Mouse (Mus musculus) forebrain, postnatal 0 days (tissue): ENCODE measurements around the gene Zfp68. TPM values are rescaled to one million over a fixed set of nuclear protein-coding genes. Genes with fewer than 3 reads are reported as not detected.

Source experiments
- ATAC-seq: fragments of 200-750 bp; cut with Nextera tagmentation; 2 replicates; pipeline ENCODE4 v1.8.0; 2017; ENCODE audit warnings: mild to moderate bottlenecking, moderate library complexity
- DNase-seq: peaks from one replicate; pipeline ENCODE4 v3.0.0-alpha.2; 2015
- H3K27ac ChIP-seq: fragments of 300-500 bp; sonication (generic); 2 replicates; pipeline ENCODE4 v1.5.1; 2014; ENCODE audit warnings: low read depth, mild to moderate bottlenecking, antibody characterized with exemption, low read length, moderate library complexity, mixed read lengths
- H3K27me3 ChIP-seq: fragments of 300-500 bp; sonication (generic); 2 replicates; pipeline ENCODE4 v1.6.1; 2014; ENCODE audit warnings: mild to moderate bottlenecking, low read length, mixed read lengths; ENCODE audit not compliant: insufficient read depth
- H3K36me3 ChIP-seq: fragments of 300-500 bp; sonication (generic); 2 replicates; pipeline ENCODE4 v1.6.1; 2014; ENCODE audit warnings: mild to moderate bottlenecking, moderate library complexity; ENCODE audit not compliant: insufficient read depth
- H3K4me1 ChIP-seq: fragments of 300-500 bp; sonication (generic); 2 replicates; pipeline ENCODE4 v1.6.1; 2014; ENCODE audit warnings: antibody characterized with exemption; ENCODE audit not compliant: insufficient read depth
- H3K4me2 ChIP-seq: fragments of 300-500 bp; sonication (generic); 2 replicates; pipeline ENCODE4 v1.6.1; 2014; ENCODE audit warnings: low read depth, mild to moderate bottlenecking, moderate library complexity
- H3K4me3 ChIP-seq: fragments of 300-500 bp; sonication (generic); 2 replicates; pipeline ENCODE4 v1.5.1; 2014; ENCODE audit warnings: low read depth, low read length, mixed read lengths
- H3K9ac ChIP-seq: fragments of 300-500 bp; sonication (generic); 2 replicates; pipeline ENCODE4 v1.6.1; 2014; ENCODE audit warnings: mild to moderate bottlenecking
- H3K9me3 ChIP-seq: fragments of 300-500 bp; sonication (generic); 2 replicates; pipeline ENCODE4 v1.6.1; 2016; ENCODE audit warnings: low read length
- CTCF ChIP-seq: sonication (generic); IDR thresholded peaks from 2 replicates; pipeline ENCODE4 v1.5.1; 2016; ENCODE audit warnings: antibody characterized with exemption, control low read depth, low read depth
- WGBS: fragments of 180-500 bp; shearing (Covaris S2); extraction: QIAGEN DNeasy Blood & Tissue Kit; methylation state at CpG from one replicate; pipeline ENCODE4 v1.1.7; 2014; 5-methylcytosine and 5-hydroxymethylcytosine counted together
- polyA plus RNA-seq: library from polyadenylated mRNA; unstranded; fragments of >200 nt; fragmentation: Nextera tagmentation; extraction: Ambion mirVana; gene quantifications from 2 replicates; pipeline ENCODE4 v1.2.1, GENCODE M21; 2015
- total RNA-seq: library from RNA; depleted of rRNA; stranded (reverse); fragments of >200 nt; gene quantifications from 2 replicates; pipeline ENCODE4 v1.2.3, GENCODE M21; 2014

The Zfp68 gene
- total and polyA plus RNA-seq, 2 experiments from 2014 or later = 53.9 to 70.6 TPM

GRCm38 (mm10) chr5:138641761-138642160 is 22.2 kb upstream of the Zfp68 start:
- H3K4me2 ChIP-seq = no peak overlapping the region
- peaks cover 54% of the 10 kb centered on the region for H3K36me3 ChIP-seq
- no peak overlapping the region for H3K4me3 ChIP-seq
- DNase-seq = no peak
- H3K9me3 ChIP-seq = no peaks in the 10 kb centered on the region
- no peak overlapping the region for H3K9ac ChIP-seq
- no peaks in the 10 kb centered on the region for H3K27me3 ChIP-seq
- H3K4me1 ChIP-seq = no peaks in the 10 kb centered on the region
- TF ChIP-seq CTCF = no peak
- WGBS = 94% methylated on average over 3 of the region's 3 CpGs
- H3K27ac ChIP-seq = no peak overlapping the region
- no peak for ATAC-seq

GRCm38 (mm10) chr5:138641081-138641480 is 21.5 kb upstream of the Zfp68 start:
- Histone ChIP-seq H3K9ac (no peak overlapping the region), H3K27ac (no peak overlapping the region), H3K27me3 (no peaks in the 10 kb centered on the region), H3K36me3 (peaks cover 51% of the 10 kb centered on the region), H3K4me3 (no peak overlapping the region), H3K9me3 (no peaks in the 10 kb centered on the region), H3K4me1 (no peaks in the 10 kb centered on the region), H3K4me2 (no peak overlapping the region)
- 95% methylated on average over 3 of the region's 3 CpGs for WGBS
- no peak for ATAC-seq
- no peak for DNase-seq
- no peak for TF ChIP-seq CTCF

GRCm38 (mm10) chr5:138636486-138636885 is 16.9 kb upstream of the Zfp68 start:
- Histone ChIP-seq H3K36me3 (peaks cover 36% of the 10 kb centered on the region), H3K27me3 (no peaks in the 10 kb centered on the region), H3K27ac (no peak overlapping the region), H3K4me2 (no peak overlapping the region), H3K4me3 (no peak overlapping the region), H3K9me3 (no peaks in the 10 kb centered on the region), H3K9ac (no peak overlapping the region), H3K4me1 (no peaks in the 10 kb centered on the region)
- DNase-seq (no peak), ATAC-seq (no peak)
- no peak for TF ChIP-seq CTCF
- WGBS = 95% methylated on average over 2 of the region's 2 CpGs

GRCm38 (mm10) chr5:138623478-138623875 is 3.9 kb upstream of the Zfp68 start:
- Histone ChIP-seq H3K4me3 (peak overlapping the region; percentile 68), H3K9me3 (no peaks in the 10 kb centered on the region), H3K4me1 (peaks cover 17% of the 10 kb centered on the region; the same call in 1 of the 2 replicates), H3K4me2 (peak overlapping the region; percentile 54), H3K9ac (peak overlapping the region; percentile 85), H3K36me3 (no peaks in the 10 kb centered on the region), H3K27ac (peak overlapping the region; percentile 93), H3K27me3 (no peaks in the 10 kb centered on the region)
- TF ChIP-seq CTCF = no peak
- no peak for DNase-seq
- WGBS = 7% methylated on average over 3 of the region's 3 CpGs
- ATAC-seq = no peak

GRCm38 (mm10) chr5:138622645-138623477 is 3.3 kb upstream of the Zfp68 start, which contains the start of gene A430033K04Rik:
TSS of gene A430033K04Rik (plus strand) at chr5:138622859.
- ATAC-seq (peak; percentile 94), DNase-seq (peak; percentile 98)
- no peaks in the 10 kb centered on the region for H3K27me3 ChIP-seq
- peak within 1 kb of the TSS; percentile 54 for H3K4me2 ChIP-seq
- WGBS = under 1% methylated on average over 30 of the region's 30 CpGs
- no peaks in the 10 kb centered on the region for H3K9me3 ChIP-seq
- peak within 1 kb of the TSS; percentile 85 for H3K9ac ChIP-seq
- peaks cover 17% of the 10 kb centered on the region; the same call in 1 of the 2 replicates for H3K4me1 ChIP-seq
- TF ChIP-seq CTCF = no peak
- H3K36me3 ChIP-seq = no peaks in the 10 kb centered on the region
- peak within 1 kb of the TSS; percentile 93 for H3K27ac ChIP-seq
- H3K4me3 ChIP-seq = peak within 1 kb of the TSS; percentile 68

GRCm38 (mm10) chr5:138620836-138621235 is 1.3 kb upstream of the Zfp68 start:
- Histone ChIP-seq H3K4me2 (no peak overlapping the region), H3K36me3 (peaks cover 15% of the 10 kb centered on the region), H3K27me3 (no peaks in the 10 kb centered on the region), H3K9me3 (0 out of 2 replicates have a peak, but pooled peaks cover 14% of the 10 kb centered on the region), H3K27ac (no peak overlapping the region), H3K9ac (no peak overlapping the region), H3K4me3 (no peak overlapping the region), H3K4me1 (peaks cover 17% of the 10 kb centered on the region; the same call in 1 of the 2 replicates)
- DNase-seq = no peak
- TF ChIP-seq CTCF = no peak
- WGBS = 63% methylated on average over 5 of the region's 5 CpGs
- no peak for ATAC-seq

GRCm38 (mm10) chr5:138618353-138618752 is 1.2 kb downstream of the Zfp68 start:
- no peak overlapping the region for H3K27ac ChIP-seq
- peak overlapping the region; percentile 71 for H3K4me3 ChIP-seq
- no peak overlapping the region for H3K9ac ChIP-seq
- no peak for DNase-seq
- ATAC-seq = no peak
- peak; percentile 36; the same call in 1 of the 2 replicates for TF ChIP-seq CTCF
- H3K9me3 ChIP-seq = peaks cover 38% of the 10 kb centered on the region
- H3K4me1 ChIP-seq = peaks cover under 1% of the 10 kb centered on the region; the same call in 1 of the 2 replicates
- H3K36me3 ChIP-seq = peaks cover 39% of the 10 kb centered on the region
- H3K4me2 ChIP-seq = peak overlapping the region; percentile 43
- 100% methylated on average over 1 of the region's 1 CpGs for WGBS
- H3K27me3 ChIP-seq = no peaks in the 10 kb centered on the region
